Mouse (Mus musculus) heart, postnatal 36 days (tissue): ENCODE data around the gene Srgap1. TPM values are rescaled to one million over a fixed set of nuclear protein-coding genes. Genes with fewer than 3 reads are reported as not detected.
A peak's percentile ranks its signal among the peaks of the same experiment; 100 is the strongest.

Experiments
- DNase-seq, 2 experiments: peaks; one replicate each; pipeline ENCODE4 v3.0.0; 2021 to 2022
- intact Hi-C: fragments of 180-260 bp; cut with DNase I; formaldehyde crosslinking; loops from one replicate; pipeline ENCODE4 v1.15.1; 2025
- total RNA-seq, 2 experiments: library from RNA; stranded (reverse); gene quantifications; 2 replicates each; pipeline ENCODE4 v1.2.3; 2021

Gene Srgap1
- total RNA-seq, 2 experiments from 2014 or later = 2.1 to 2.2 TPM

- intact Hi-C loops = no loop called here
- no peak for DNase-seq
Observed at GRCm38 (mm10) chr10:121897835-121898370, 149.2 kb downstream of the Srgap1 start.

GRCm38 (mm10) chr10:121891390-121892067 is 155.6 kb downstream of the Srgap1 start:
- intact Hi-C loops = no loop called here

GRCm38 (mm10) chr10:121890061-121890460 is 157.1 kb downstream of the Srgap1 start:
- intact Hi-C loops = no loop called here
- DNase-seq = no peak

More at GRCm38 (mm10) chr10:121891390-121892067, 155.6 kb downstream of the Srgap1 start:
- no peak for DNase-seq

GRCm38 (mm10) chr10:121886805-121887204 is 160.3 kb downstream of the Srgap1 start:
- intact Hi-C loops = no loop called here
- no peak for DNase-seq

- intact Hi-C loops = no loop called here
- no peak for DNase-seq
Observed at GRCm38 (mm10) chr10:121885512-121886218, 161.4 kb downstream of the Srgap1 start.

- no peak for DNase-seq
- intact Hi-C loops = no loop called here
Observed at GRCm38 (mm10) chr10:121882461-121882860, 164.7 kb downstream of the Srgap1 start.

GRCm38 (mm10) chr10:121878855-121879254 is 168.3 kb downstream of the Srgap1 start:
- no peak for DNase-seq
- intact Hi-C loops = no loop called here

- no peak for DNase-seq
- intact Hi-C loops = no loop called here
Observed at GRCm38 (mm10) chr10:121877906-121878305, 169.2 kb downstream of the Srgap1 start.

GRCm38 (mm10) chr10:121873063-121873489 is 174.0 kb downstream of the Srgap1 start:
- DNase-seq = no peak
- intact Hi-C loops = no loop called here

- intact Hi-C loops = no loop called here
- DNase-seq = no peak
Observed at GRCm38 (mm10) chr10:121869941-121870340, 177.2 kb downstream of the Srgap1 start.

GRCm38 (mm10) chr10:121868255-121868654 is 178.9 kb downstream of the Srgap1 start:
- no peak for DNase-seq
- intact Hi-C loops = no loop called here

GRCm38 (mm10) chr10:121865503-121866239 is 181.4 kb downstream of the Srgap1 start:
- intact Hi-C loops = no loop called here
- no peak for DNase-seq

- intact Hi-C loops = no loop called here
- no peak for DNase-seq
Observed at GRCm38 (mm10) chr10:121860924-121861323, 186.2 kb downstream of the Srgap1 start.

- intact Hi-C loops = no loop called here
- DNase-seq = no peak
Observed at GRCm38 (mm10) chr10:121859803-121860571, 187.1 kb downstream of the Srgap1 start.

GRCm38 (mm10) chr10:121858911-121859310 is 188.2 kb downstream of the Srgap1 start:
- no peak for DNase-seq
- intact Hi-C loops = no loop called here

- intact Hi-C loops = no loop called here
- DNase-seq = no peak
Observed at GRCm38 (mm10) chr10:121858086-121858485, 189.0 kb downstream of the Srgap1 start.

GRCm38 (mm10) chr10:121855863-121856446 is 191.2 kb downstream of the Srgap1 start:
- DNase-seq = peak in 1 of 2 experiments; percentile 20
- intact Hi-C loops = no loop called here

GRCm38 (mm10) chr10:121853385-121853808 is 193.7 kb downstream of the Srgap1 start:
- no peak for DNase-seq
- intact Hi-C loops = no loop called here

- intact Hi-C loops = no loop called here
- no peak for DNase-seq
Observed at GRCm38 (mm10) chr10:121849496-121849895, 197.6 kb downstream of the Srgap1 start.

- intact Hi-C loops = no loop called here
- no peak for DNase-seq
Observed at GRCm38 (mm10) chr10:121845677-121846076, 201.4 kb downstream of the Srgap1 start.
